Mouse (Mus musculus) kidney, adult 2 months (tissue): ENCODE measurements around the gene Ubl3.

Experiments used
- CTCF ChIP-seq: fragments of 200-500 bp; conservative IDR thresholded peaks from 2 replicates; pipeline ENCODE4 v1.5.1; 2011; ENCODE audit warnings: low read depth, mild to moderate bottlenecking, control low read depth, low read length, moderate library complexity, mixed read lengths; ENCODE audit not compliant: insufficient read depth, insufficient read length
- POLR2A ChIP-seq: fragments of 200-500 bp; IDR thresholded peaks from one replicate; pipeline ENCODE4 v1.6.1; 2011; ENCODE audit warnings: low read depth, low read length, control low read depth

DNA sequence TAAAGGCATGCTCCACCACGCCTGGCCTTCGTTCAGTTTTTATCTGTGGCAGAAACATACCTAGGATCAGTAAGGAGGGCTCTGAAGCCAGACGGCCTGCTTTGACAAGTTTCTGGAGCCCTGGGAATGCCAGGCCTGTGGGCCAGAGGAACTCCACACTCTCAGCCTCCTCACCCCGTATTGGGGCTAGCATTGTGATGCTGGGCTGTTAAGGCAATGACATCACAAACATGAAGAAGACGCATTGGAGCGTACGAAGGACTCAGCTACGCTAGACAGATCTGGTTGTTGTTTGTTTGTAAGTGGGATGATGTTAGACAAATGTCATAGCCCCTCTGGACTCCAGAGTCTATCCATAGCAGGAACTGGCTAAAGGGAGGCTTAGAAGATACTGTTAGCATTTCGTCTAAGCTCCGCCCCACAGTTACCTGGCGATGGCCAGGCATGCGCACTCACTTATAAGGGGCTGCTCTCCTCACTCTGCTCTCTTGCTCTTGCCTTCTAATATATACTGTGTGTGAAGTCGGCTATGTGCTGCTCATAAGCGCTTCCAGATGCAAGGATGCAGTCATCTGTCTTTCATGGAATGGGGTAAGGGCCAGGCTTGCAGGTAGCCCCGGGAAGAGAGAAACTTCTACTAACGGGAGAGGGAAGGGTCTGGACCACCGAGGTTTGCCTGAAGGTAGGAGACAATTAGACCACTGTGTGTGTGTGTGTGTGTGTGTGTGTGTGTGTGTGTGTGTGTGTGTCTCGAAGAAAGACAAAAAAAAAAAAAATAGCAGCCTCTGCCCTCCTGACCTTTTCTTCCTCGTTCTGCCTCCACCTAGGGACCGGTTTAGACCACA lies 38.2 kb upstream of the Ubl3 start:
- TF ChIP-seq CTCF (no peak), POLR2A (no peak)
